Mouse (Mus musculus) granulocyte monocyte progenitor cell, adult 5-6 weeks (primary cell): ENCODE measurements around the gene Chrne. TPM values are rescaled to one million over a fixed set of nuclear protein-coding genes. Genes with fewer than 3 reads are reported as not detected.
A peak's percentile ranks its signal among the peaks of the same experiment; 100 is the strongest.

Experiments
- ATAC-seq: replicated peaks from 2 replicates; pipeline ENCODE4 v1.8.0; 2016; ENCODE audit warnings: mild to moderate bottlenecking, moderate TSS enrichment, inconsistent platforms; ENCODE audit not compliant: poor library complexity, severe bottlenecking
- total RNA-seq, 2 experiments: library from RNA; stranded (forward) in 1 of 2; stranded (reverse) in 1 of 2; fragments of 200-712, 200-1000 nt in 1 of 2; fragments of >200 nt in 1 of 2; fragmentation: Nextera tagmentation in 1 of 2; gene quantifications; 2 replicates each; pipeline ENCODE4 v1.2.3; 2014 to 2017

The Chrne gene
- total RNA-seq, 2 experiments from 2014 or later = not detected

GRCm38 (mm10) chr11:70652884-70653344 lies 33.9 kb upstream of the Chrne start:
- ATAC-seq = peak; percentile 16; the same call in 1 of the 2 replicates

GRCm38 (mm10) chr11:70652029-70652883 lies 33.2 kb upstream of the Chrne start:
- ATAC-seq = no peak

- ATAC-seq = no peak
Measured at GRCm38 (mm10) chr11:70651391-70651790, 32.4 kb upstream of the Chrne start.

- ATAC-seq = peak; percentile 15
Measured at GRCm38 (mm10) chr11:70650322-70651175, 31.5 kb upstream of the Chrne start.

GRCm38 (mm10) chr11:70649185-70649734 lies 30.2 kb upstream of the Chrne start:
- no peak for ATAC-seq

GRCm38 (mm10) chr11:70648512-70648911 lies 29.5 kb upstream of the Chrne start:
- ATAC-seq = no peak

GRCm38 (mm10) chr11:70647716-70648420 lies 28.9 kb upstream of the Chrne start:
- ATAC-seq = 0 out of 2 replicates have a peak, but pooled peaks have one; percentile 15

- ATAC-seq = peak; percentile 78
Measured at GRCm38 (mm10) chr11:70646691-70647650, 28.0 kb upstream of the Chrne start, which contains the start of the genes Rnf167 and Slc25a11. Gene Rnf167 (plus strand): TSS chr11:70647235. Gene Slc25a11 (minus strand): TSS chr11:70647479.

- no peak for ATAC-seq
Measured at GRCm38 (mm10) chr11:70646259-70646555, 27.2 kb upstream of the Chrne start.

GRCm38 (mm10) chr11:70645461-70646258 lies 26.6 kb upstream of the Chrne start:
- no peak for ATAC-seq

- ATAC-seq = no peak
Measured at GRCm38 (mm10) chr11:70644564-70645103, 25.6 kb upstream of the Chrne start.

GRCm38 (mm10) chr11:70643051-70643450 lies 24.0 kb upstream of the Chrne start:
- no peak for ATAC-seq

- no peak for ATAC-seq
Measured at GRCm38 (mm10) chr11:70641241-70641640, 22.2 kb upstream of the Chrne start.

GRCm38 (mm10) chr11:70639976-70640375 lies 21.0 kb upstream of the Chrne start:
- no peak; the same call in 1 of the 2 replicates for ATAC-seq

- ATAC-seq = peak; percentile 25; the same call in 1 of the 2 replicates
Measured at GRCm38 (mm10) chr11:70638714-70639278, 19.8 kb upstream of the Chrne start, which contains the start of gene Gp1ba. Gene Gp1ba (plus strand): TSS chr11:70639122.

GRCm38 (mm10) chr11:70638293-70638692 lies 19.3 kb upstream of the Chrne start:
- ATAC-seq = no peak

GRCm38 (mm10) chr11:70637764-70638163 lies 18.7 kb upstream of the Chrne start:
- ATAC-seq = no peak
